Mouse (Mus musculus) forebrain, embryonic 11.5 days (tissue): Measurements from ENCODE around the gene Hspb7. TPM values are rescaled to one million over a fixed set of nuclear protein-coding genes. Genes with fewer than 3 reads are reported as not detected.

Source experiments
- ATAC-seq: fragments of 200-750 bp; cut with Nextera tagmentation; replicated peaks from 2 replicates; pipeline ENCODE4 v1.8.0; 2017; ENCODE audit warnings: moderate TSS enrichment; ENCODE audit not compliant: low FRiP score
- DNase-seq: peaks from one replicate; pipeline ENCODE4 v3.0.0-alpha.2; 2017; ENCODE audit warnings: low spot score
- H3K27ac ChIP-seq: fragments of 300-500 bp; sonication (generic); 2 replicates; pipeline ENCODE4 v1.5.1; 2014; ENCODE audit warnings: low read depth, low read length
- H3K27me3 ChIP-seq: fragments of 300-500 bp; sonication (generic); 2 replicates; pipeline ENCODE4 v1.6.1; 2014; ENCODE audit warnings: mild to moderate bottlenecking, low read length, mixed read lengths; ENCODE audit not compliant: control insufficient read depth, insufficient read depth
- H3K36me3 ChIP-seq: fragments of 300-500 bp; sonication (generic); 2 replicates; pipeline ENCODE4 v1.6.1; 2014; ENCODE audit warnings: mild to moderate bottlenecking, low read length, moderate library complexity, mixed read lengths; ENCODE audit not compliant: control insufficient read depth, insufficient read depth
- H3K4me1 ChIP-seq: fragments of 300-500 bp; sonication (generic); replicated peaks from 2 replicates; pipeline ENCODE4 v1.6.1; 2014; ENCODE audit warnings: low read length, mixed read lengths; ENCODE audit not compliant: control insufficient read depth, insufficient read depth
- H3K4me2 ChIP-seq: fragments of 300-500 bp; sonication (generic); 2 replicates; pipeline ENCODE4 v1.6.1; 2014; ENCODE audit warnings: low read depth, mild to moderate bottlenecking, low read length, moderate library complexity, mixed read lengths; ENCODE audit not compliant: severe bottlenecking
- H3K4me3 ChIP-seq: fragments of 300-500 bp; sonication (generic); 2 replicates; pipeline ENCODE4 v1.5.1; 2014; ENCODE audit warnings: low read depth, low read length
- H3K9ac ChIP-seq: fragments of 300-500 bp; sonication (generic); 2 replicates; pipeline ENCODE4 v1.6.1; 2014; ENCODE audit warnings: low read length
- H3K9me3 ChIP-seq: fragments of 300-500 bp; sonication (generic); 2 replicates; pipeline ENCODE4 v1.6.1; 2016; ENCODE audit warnings: low read length, mixed read lengths; ENCODE audit not compliant: control insufficient read depth
- WGBS: fragments of 180-500 bp; shearing (Covaris S2); extraction: QIAGEN DNeasy Blood & Tissue Kit; methylation state at CpG from one replicate; pipeline ENCODE4 v1.1.7; 2014; 5-methylcytosine and 5-hydroxymethylcytosine counted together
- polyA plus RNA-seq: library from polyadenylated mRNA; unstranded; fragments of >200 nt; fragmentation: Nextera tagmentation; extraction: Ambion mirVana; gene quantifications from 2 replicates; pipeline ENCODE4 v1.2.1, GENCODE M21; 2014

Hspb7 gene
- polyA plus RNA-seq, 1 experiment from 2014 or later = not detected

GRCm38 (mm10) chr4:141430997-141431396, 10.4 kb downstream of the Hspb7 start:
- Histone ChIP-seq H3K27me3 (no peaks in the 10 kb centered on the region; the same call in 1 of the 2 replicates), H3K4me2 (no peak overlapping the region), H3K9me3 (no peaks in the 10 kb centered on the region), H3K4me3 (no peak overlapping the region), H3K36me3 (no peaks in the 10 kb centered on the region), H3K27ac (no peak overlapping the region), H3K4me1 (0 out of 2 replicates have a peak, but pooled peaks cover 2% of the 10 kb centered on the region), H3K9ac (no peak overlapping the region)
- ATAC-seq (no peak), DNase-seq (peak; percentile 78)
- WGBS = 53% methylated on average over 9 of the region's 9 CpGs

- Histone ChIP-seq H3K4me3 (no peak overlapping the region), H3K9ac (no peak overlapping the region), H3K4me1 (no peaks in the 10 kb centered on the region), H3K27ac (no peak overlapping the region), H3K4me2 (no peak overlapping the region), H3K36me3 (no peaks in the 10 kb centered on the region), H3K27me3 (no peaks in the 10 kb centered on the region), H3K9me3 (no peaks in the 10 kb centered on the region)
- ATAC-seq (no peak), DNase-seq (no peak)
- WGBS = 79% methylated on average over 14 of the region's 14 CpGs
Measured at GRCm38 (mm10) chr4:141432666-141433065, 12.1 kb downstream of the Hspb7 start.

- H3K4me1 ChIP-seq = no peaks in the 10 kb centered on the region
- no peaks in the 10 kb centered on the region for H3K27me3 ChIP-seq
- WGBS = 84% methylated on average over 18 of the region's 18 CpGs
- H3K9ac ChIP-seq = no peak overlapping the region
- no peaks in the 10 kb centered on the region for H3K36me3 ChIP-seq
- no peak for ATAC-seq
- H3K9me3 ChIP-seq = no peaks in the 10 kb centered on the region
- DNase-seq = no peak
- no peak overlapping the region for H3K4me2 ChIP-seq
- H3K27ac ChIP-seq = no peak overlapping the region
- no peak overlapping the region for H3K4me3 ChIP-seq
Measured at GRCm38 (mm10) chr4:141433191-141433590, 12.6 kb downstream of the Hspb7 start.

GRCm38 (mm10) chr4:141435974-141436373, 15.4 kb downstream of the Hspb7 start, which contains the start of gene Srarp:
Gene Srarp (minus strand): TSS chr4:141436105.
- no peak within 1 kb of the TSS for H3K4me3 ChIP-seq
- H3K9ac ChIP-seq = no peak within 1 kb of the TSS
- ATAC-seq (no peak), DNase-seq (no peak)
- H3K4me2 ChIP-seq = no peak within 1 kb of the TSS
- H3K27me3 ChIP-seq = no peaks in the 10 kb centered on the region
- 95% methylated on average over 1 of the region's 1 CpGs for WGBS
- H3K36me3 ChIP-seq = no peaks in the 10 kb centered on the region
- no peaks in the 10 kb centered on the region for H3K4me1 ChIP-seq
- no peak within 1 kb of the TSS for H3K27ac ChIP-seq
- no peaks in the 10 kb centered on the region for H3K9me3 ChIP-seq

- DNase-seq (no peak), ATAC-seq (no peak)
- H3K9ac ChIP-seq = no peak overlapping the region
- H3K27me3 ChIP-seq = no peaks in the 10 kb centered on the region
- H3K4me1 ChIP-seq = no peaks in the 10 kb centered on the region
- H3K9me3 ChIP-seq = no peaks in the 10 kb centered on the region
- H3K4me2 ChIP-seq = no peak overlapping the region
- no peak overlapping the region for H3K27ac ChIP-seq
- no peak overlapping the region for H3K4me3 ChIP-seq
- H3K36me3 ChIP-seq = no peaks in the 10 kb centered on the region
- WGBS = 85% methylated on average over 12 of the region's 12 CpGs
Measured at GRCm38 (mm10) chr4:141439083-141439803, 18.7 kb downstream of the Hspb7 start.

GRCm38 (mm10) chr4:141440877-141441276, 20.3 kb downstream of the Hspb7 start:
- ATAC-seq = no peak
- DNase-seq = no peak
- H3K4me3 ChIP-seq = no peak overlapping the region
- peaks cover 6% of the 10 kb centered on the region for H3K4me1 ChIP-seq
- no peak overlapping the region for H3K4me2 ChIP-seq
- no peak overlapping the region for H3K9ac ChIP-seq
- H3K27me3 ChIP-seq = no peaks in the 10 kb centered on the region
- no peak overlapping the region for H3K27ac ChIP-seq
- H3K9me3 ChIP-seq = no peaks in the 10 kb centered on the region
- no peaks in the 10 kb centered on the region for H3K36me3 ChIP-seq

- Histone ChIP-seq H3K36me3 (no peaks in the 10 kb centered on the region; the same call in 1 of the 2 replicates), H3K9ac (peak overlapping the region; percentile 97), H3K4me1 (peaks cover 7% of the 10 kb centered on the region), H3K27ac (no peak overlapping the region), H3K4me2 (peak overlapping the region; percentile 48), H3K4me3 (peak overlapping the region; percentile 99), H3K27me3 (no peaks in the 10 kb centered on the region), H3K9me3 (no peaks in the 10 kb centered on the region)
- no peak for ATAC-seq
- no peak for DNase-seq
- whole genome bisulfite sequencing = 54% methylated on average over 11 of the region's 11 CpGs
Measured at GRCm38 (mm10) chr4:141443641-141444429, 23.3 kb downstream of the Hspb7 start.

GRCm38 (mm10) chr4:141444451-141445327, 24.1 kb downstream of the Hspb7 start, which contains the start of gene Zbtb17:
Gene Zbtb17 (plus strand): TSS chr4:141444654.
- peak within 1 kb of the TSS; percentile 90 for H3K4me2 ChIP-seq
- under 1% methylated on average over 95 of the region's 102 CpGs for WGBS
- DNase-seq (peak; percentile 95), ATAC-seq (peak; percentile 94)
- no peaks in the 10 kb centered on the region for H3K9me3 ChIP-seq
- H3K4me3 ChIP-seq = peak within 1 kb of the TSS; percentile 99
- no peaks in the 10 kb centered on the region for H3K27me3 ChIP-seq
- H3K27ac ChIP-seq = peak within 1 kb of the TSS; percentile 74
- peak within 1 kb of the TSS; percentile 97 for H3K9ac ChIP-seq
- H3K4me1 ChIP-seq = peaks cover 7% of the 10 kb centered on the region
- H3K36me3 ChIP-seq = peaks cover 6% of the 10 kb centered on the region; the same call in 1 of the 2 replicates
